ENCODE assay signal across 23 mouse cellular contexts in the genomic region with DNA sequence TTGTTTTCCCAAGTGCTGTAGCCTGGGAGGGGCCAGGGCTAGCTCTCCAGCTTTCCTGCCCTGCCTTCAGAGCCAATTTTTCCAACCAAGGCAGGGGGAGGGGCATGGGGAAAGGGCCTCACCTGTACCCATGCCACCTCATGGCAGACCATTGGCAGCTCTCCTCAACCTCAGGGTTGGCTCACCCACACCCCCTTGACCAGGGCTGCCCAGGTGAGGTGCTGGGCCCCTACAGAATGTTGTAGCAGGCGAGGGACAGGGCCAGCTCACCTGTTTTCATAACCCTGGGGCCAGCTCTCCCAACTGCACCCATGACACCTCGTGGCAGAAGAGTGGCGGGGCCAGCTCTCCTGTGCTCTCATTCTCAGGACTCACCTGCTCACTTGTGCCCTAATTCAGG.
DNase-seq lines count a peak whose midpoint lies in the region; ATAC-seq and TF ChIP-seq lines count a peak whose summit lies in the region.
"Had no signal": no experiment of that assay in that cellular context is flagged by ENCODE, and none has a peak within 500 bp of the region (broad histone marks: within the 10 kb centered on the region; RNA-seq: fewer than 3 reads in every experiment).

No protein-coding gene starts in this region.

- H3K36me3 ChIP-seq in embryonic facial prominence, embryonic 11.5 days (replicated peaks; ENCODE audit: control insufficient read depth, insufficient read depth, low read depth, low read length): no peaks in the 10 kb centered on the region
- no peaks in the 10 kb centered on the region for H3K36me3 ChIP-seq in embryonic facial prominence, embryonic 10.5 days (replicated peaks)
- no peaks in the 10 kb centered on the region for H3K36me3 ChIP-seq in kidney, embryonic 14.5 days (ENCODE audit: control insufficient read depth, insufficient read depth, low read length)
- no peaks in the 10 kb centered on the region for H3K36me3 ChIP-seq in midbrain, embryonic 10.5 days
- H3K36me3 ChIP-seq in midbrain, postnatal 0 days (ENCODE audit: insufficient read depth, low read length): no peaks in the 10 kb centered on the region
- no peaks in the 10 kb centered on the region for H3K36me3 ChIP-seq in stomach, embryonic 16.5 days (ENCODE audit: control insufficient read depth, insufficient read depth, low read length)
- H3K36me3 ChIP-seq in stomach, postnatal 0 days (ENCODE audit: control insufficient read depth, insufficient read depth, low read length): no peaks in the 10 kb centered on the region
- H3K36me3 ChIP-seq: embryonic facial prominence, embryonic 15.5 days; heart, embryonic 10.5 days; heart, embryonic 15.5 days; hindbrain, embryonic 13.5 days had no signal

- no peak for TF ChIP-seq EP300 in stomach, postnatal 0 days (optimal IDR thresholded peaks at IDR 0.05)

- no peak for DNase-seq in embryonic facial prominence, embryonic 11.5 days (ENCODE audit: low spot score)
- no peak for DNase-seq in embryonic facial prominence, embryonic 10.5 days (ENCODE audit: low spot score)
- no peak for DNase-seq in kidney, postnatal 10 days
- no peak for DNase-seq in midbrain, embryonic 10.5 days (ENCODE audit: low spot score)
- DNase-seq in midbrain, postnatal 0 days (ENCODE audit: low spot score): no peak
- DNase-seq in stomach, postnatal 0 days (ENCODE audit: low spot score): no peak
- DNase-seq: adrenal gland, postnatal 10 days; cerebellum, adult 11-12 months; cerebellum, adult 9-11 months; cerebellum, postnatal 36 days; gastrocnemius, adult 2 months; gastrocnemius, postnatal 36 days; heart, adult 18-20 months; heart, postnatal 14 days had no signal

- H3K4me3 ChIP-seq in embryonic facial prominence, embryonic 11.5 days (ENCODE audit: low read depth, low read length): no peak overlapping the region
- no peak overlapping the region for H3K4me3 ChIP-seq in embryonic facial prominence, embryonic 10.5 days
- H3K4me3 ChIP-seq in kidney, embryonic 14.5 days (ENCODE audit: low read length): no peak overlapping the region
- H3K4me3 ChIP-seq in midbrain, embryonic 10.5 days: no peak overlapping the region
- H3K4me3 ChIP-seq in midbrain, postnatal 0 days (ENCODE audit: low read depth, low read length): no peak overlapping the region
- no peak overlapping the region for H3K4me3 ChIP-seq in stomach, embryonic 16.5 days (replicated peaks; ENCODE audit: low read length)
- H3K4me3 ChIP-seq in stomach, postnatal 0 days (ENCODE audit: low read depth, low read length): no peak overlapping the region
- H3K4me3 ChIP-seq: embryonic facial prominence, embryonic 15.5 days; erythroblast, embryonic 14.5 days; gastrocnemius, adult 2 months; heart, embryonic 10.5 days; heart, embryonic 15.5 days; hindbrain, embryonic 13.5 days had no signal

- no peaks in the 10 kb centered on the region for H3K27me3 ChIP-seq in embryonic facial prominence, embryonic 11.5 days (ENCODE audit: control insufficient read depth, insufficient read depth, low read length)
- H3K27me3 ChIP-seq in embryonic facial prominence, embryonic 10.5 days (replicated peaks; ENCODE audit: low read depth, poor library complexity, severe bottlenecking): no peaks in the 10 kb centered on the region
- no peaks in the 10 kb centered on the region for H3K27me3 ChIP-seq in kidney, embryonic 14.5 days (ENCODE audit: control insufficient read depth, insufficient read depth, low read length)
- no peaks in the 10 kb centered on the region for H3K27me3 ChIP-seq in midbrain, embryonic 10.5 days (ENCODE audit: low read depth, poor library complexity, severe bottlenecking)
- no peaks in the 10 kb centered on the region for H3K27me3 ChIP-seq in midbrain, postnatal 0 days (ENCODE audit: insufficient read depth, low read length)
- no peaks in the 10 kb centered on the region for H3K27me3 ChIP-seq in stomach, embryonic 16.5 days (ENCODE audit: control insufficient read depth, insufficient read depth, low read length)
- H3K27me3 ChIP-seq in stomach, postnatal 0 days (ENCODE audit: control insufficient read depth, insufficient read depth, low read length): no peaks in the 10 kb centered on the region
- H3K27me3 ChIP-seq: embryonic facial prominence, embryonic 15.5 days; heart, embryonic 15.5 days; hindbrain, embryonic 13.5 days had no signal

- no peaks in the 10 kb centered on the region for H3K9me3 ChIP-seq in embryonic facial prominence, embryonic 11.5 days (replicated peaks; ENCODE audit: control insufficient read depth, low read length)
- H3K9me3 ChIP-seq in embryonic facial prominence, embryonic 10.5 days: no peaks in the 10 kb centered on the region
- no peaks in the 10 kb centered on the region for H3K9me3 ChIP-seq in kidney, embryonic 14.5 days (ENCODE audit: control insufficient read depth, low read length)
- no peaks in the 10 kb centered on the region for H3K9me3 ChIP-seq in midbrain, embryonic 10.5 days (replicated peaks)
- no peaks in the 10 kb centered on the region for H3K9me3 ChIP-seq in midbrain, postnatal 0 days (ENCODE audit: low read length)
- no peaks in the 10 kb centered on the region for H3K9me3 ChIP-seq in stomach, embryonic 16.5 days (replicated peaks; ENCODE audit: control insufficient read depth, low read length)
- H3K9me3 ChIP-seq in stomach, postnatal 0 days (ENCODE audit: control insufficient read depth, low read length): no peaks in the 10 kb centered on the region
- H3K9me3 ChIP-seq: embryonic facial prominence, embryonic 15.5 days; heart, embryonic 10.5 days; heart, embryonic 15.5 days; hindbrain, embryonic 13.5 days had no signal

- WGBS in embryonic facial prominence, embryonic 11.5 days: 60% methylated on average over 3 of the region's 3 CpGs
- WGBS in embryonic facial prominence, embryonic 10.5 days: 85% methylated on average over 3 of the region's 3 CpGs
- 68% methylated on average over 3 of the region's 3 CpGs for WGBS in kidney, embryonic 14.5 days
- WGBS in midbrain, embryonic 10.5 days: 86% methylated on average over 3 of the region's 3 CpGs
- 93% methylated on average over 3 of the region's 3 CpGs for WGBS in midbrain, postnatal 0 days
- 69% methylated on average over 3 of the region's 3 CpGs for WGBS in stomach, embryonic 16.5 days
- 80% methylated on average over 3 of the region's 3 CpGs for WGBS in stomach, postnatal 0 days

- no peak overlapping the region for H3K27ac ChIP-seq in embryonic facial prominence, embryonic 11.5 days (replicated peaks; ENCODE audit: low read depth, low read length)
- no peak overlapping the region for H3K27ac ChIP-seq in embryonic facial prominence, embryonic 10.5 days (replicated peaks)
- H3K27ac ChIP-seq in kidney, embryonic 14.5 days (ENCODE audit: low read depth, low read length): no peak overlapping the region
- peak overlapping the region; percentile 33; the same call in 1 of the 2 replicates for H3K27ac ChIP-seq in midbrain, embryonic 10.5 days (replicated peaks)
- no peak overlapping the region for H3K27ac ChIP-seq in midbrain, postnatal 0 days (ENCODE audit: low read depth, low read length)
- H3K27ac ChIP-seq in stomach, embryonic 16.5 days (ENCODE audit: low read length): no peak overlapping the region
- no peak overlapping the region for H3K27ac ChIP-seq in stomach, postnatal 0 days (replicated peaks)
- H3K27ac ChIP-seq: embryonic facial prominence, embryonic 15.5 days; gastrocnemius, adult 2 months; heart, embryonic 10.5 days; heart, embryonic 15.5 days; hindbrain, embryonic 13.5 days; hindbrain, postnatal 0 days had no signal

- 0 out of 2 replicates have a peak, but pooled peaks have one; percentile 65 for ATAC-seq in embryonic facial prominence, embryonic 11.5 days (replicated peaks; ENCODE audit: insufficient number of reproducible peaks, low FRiP score, low TSS enrichment, low read depth)
- ATAC-seq in kidney, embryonic 14.5 days (ENCODE audit: low FRiP score, low TSS enrichment): 0 out of 2 replicates have a peak, but pooled peaks have one; percentile 6
- no peak for ATAC-seq in midbrain, postnatal 0 days (ENCODE audit: low FRiP score)
- ATAC-seq in stomach, embryonic 16.5 days (ENCODE audit: insufficient read depth, low FRiP score): 0 out of 2 replicates have a peak, but pooled peaks have one; percentile 33
- no peak for ATAC-seq in stomach, postnatal 0 days (ENCODE audit: low FRiP score, low TSS enrichment)
- ATAC-seq: forebrain, embryonic 14.5 days; hindbrain, postnatal 0 days had no signal

- no peak overlapping the region for H3K9ac ChIP-seq in embryonic facial prominence, embryonic 11.5 days (replicated peaks; ENCODE audit: low read length)
- H3K9ac ChIP-seq in kidney, embryonic 14.5 days (ENCODE audit: low read depth, low read length): no peak overlapping the region
- H3K9ac ChIP-seq in midbrain, postnatal 0 days (replicated peaks; ENCODE audit: low read length, poor library complexity, severe bottlenecking): no peak overlapping the region
- no peak overlapping the region for H3K9ac ChIP-seq in stomach, embryonic 16.5 days (ENCODE audit: low read length)
- no peak overlapping the region for H3K9ac ChIP-seq in stomach, postnatal 0 days (ENCODE audit: low read length)
- H3K9ac ChIP-seq: embryonic facial prominence, embryonic 15.5 days; heart, embryonic 15.5 days; hindbrain, embryonic 13.5 days had no signal

- no peak overlapping the region for H3K4me2 ChIP-seq in embryonic facial prominence, embryonic 11.5 days (ENCODE audit: low read depth, low read length)
- H3K4me2 ChIP-seq in kidney, embryonic 14.5 days (replicated peaks; ENCODE audit: low read depth, low read length): no peak overlapping the region
- no peak overlapping the region for H3K4me2 ChIP-seq in midbrain, postnatal 0 days (ENCODE audit: low read depth, low read length, poor library complexity, severe bottlenecking)
- H3K4me2 ChIP-seq in stomach, embryonic 16.5 days (ENCODE audit: low read depth, low read length): no peak overlapping the region
- H3K4me2 ChIP-seq in stomach, postnatal 0 days (replicated peaks; ENCODE audit: low read depth): no peak overlapping the region
- H3K4me2 ChIP-seq: embryonic facial prominence, embryonic 15.5 days; heart, embryonic 15.5 days; hindbrain, embryonic 13.5 days had no signal

- no peaks in the 10 kb centered on the region for H3K4me1 ChIP-seq in embryonic facial prominence, embryonic 11.5 days (ENCODE audit: control insufficient read depth, insufficient read depth, low read length)
- H3K4me1 ChIP-seq in embryonic facial prominence, embryonic 10.5 days: peaks cover 23% of the 10 kb centered on the region
- no peaks in the 10 kb centered on the region for H3K4me1 ChIP-seq in kidney, embryonic 14.5 days (ENCODE audit: control insufficient read depth, insufficient read depth, low read length)
- peaks cover 13% of the 10 kb centered on the region for H3K4me1 ChIP-seq in midbrain, embryonic 10.5 days
- H3K4me1 ChIP-seq in midbrain, postnatal 0 days (ENCODE audit: insufficient read depth, low read length): no peaks in the 10 kb centered on the region
- H3K4me1 ChIP-seq in stomach, embryonic 16.5 days (ENCODE audit: control insufficient read depth, insufficient read depth, low read length): 0 out of 2 replicates have a peak, but pooled peaks cover 3% of the 10 kb centered on the region
- no peaks in the 10 kb centered on the region; the same call in 1 of the 2 replicates for H3K4me1 ChIP-seq in stomach, postnatal 0 days (replicated peaks; ENCODE audit: control insufficient read depth, insufficient read depth)

- TF ChIP-seq CTCF in midbrain, postnatal 0 days (IDR thresholded peaks at IDR 0.05): no peak
- no peak for TF ChIP-seq CTCF in stomach, postnatal 0 days (IDR thresholded peaks at IDR 0.05; ENCODE audit: low read depth)

Comparison
In these comparisons a context has a peak if more than half of its experiments do, and no peak if none do; other contexts are left out.
1. ATAC-seq: peak in embryonic facial prominence, embryonic 11.5 days (single experiment), kidney, embryonic 14.5 days (single experiment) and stomach, embryonic 16.5 days (single experiment); none in midbrain, postnatal 0 days (single experiment) and stomach, postnatal 0 days (single experiment).